Mouse (Mus musculus) intestine, embryonic 15.5 days (tissue): ENCODE data around the gene Gucy2d. TPM values are rescaled to one million over a fixed set of nuclear protein-coding genes. Genes with fewer than 3 reads are reported as not detected.

Source experiments
- ATAC-seq: fragments of 200-750 bp; cut with Nextera tagmentation; 2 replicates; pipeline ENCODE4 v1.8.0; 2017; ENCODE audit warnings: moderate TSS enrichment, moderate library complexity
- H3K27ac ChIP-seq: fragments of 300-500 bp; sonication (generic); 2 replicates; pipeline ENCODE4 v1.5.1; 2015; ENCODE audit warnings: mild to moderate bottlenecking, inconsistent platforms
- H3K27me3 ChIP-seq: fragments of 300-500 bp; sonication (generic); replicated peaks from 2 replicates; pipeline ENCODE4 v1.6.1; 2015; ENCODE audit warnings: inconsistent platforms
- H3K36me3 ChIP-seq: fragments of 300-500 bp; sonication (generic); 2 replicates; pipeline ENCODE4 v1.6.1; 2015; ENCODE audit warnings: inconsistent platforms
- H3K4me1 ChIP-seq: fragments of 300-500 bp; sonication (generic); replicated peaks from 2 replicates; pipeline ENCODE4 v1.6.1; 2015; ENCODE audit warnings: inconsistent platforms
- H3K4me2 ChIP-seq: fragments of 300-500 bp; sonication (generic); replicated peaks from 2 replicates; pipeline ENCODE4 v1.6.1; 2015; ENCODE audit warnings: mild to moderate bottlenecking, inconsistent platforms
- H3K4me3 ChIP-seq: fragments of 300-500 bp; sonication (generic); replicated peaks from 2 replicates; pipeline ENCODE4 v1.5.1; 2015; ENCODE audit warnings: inconsistent platforms
- H3K9ac ChIP-seq: fragments of 300-500 bp; sonication (generic); 2 replicates; pipeline ENCODE4 v1.6.1; 2015; ENCODE audit warnings: inconsistent platforms
- H3K9me3 ChIP-seq: fragments of 300-500 bp; sonication (generic); 2 replicates; pipeline ENCODE4 v1.6.1; 2016; ENCODE audit warnings: inconsistent platforms
- WGBS: fragments of 180-500 bp; shearing (Covaris S2); methylation state at CpG from one replicate; pipeline ENCODE4 v1.1.7; 2015; 5-methylcytosine and 5-hydroxymethylcytosine counted together
- polyA plus RNA-seq: library from polyadenylated mRNA; unstranded; fragments of >200 nt; fragmentation: Nextera tagmentation; extraction: Ambion mirVana; gene quantifications from 2 replicates; pipeline ENCODE4 v1.2.1, GENCODE M21; 2015

The Gucy2d gene
- polyA plus RNA-seq, 1 experiment from 2014 or later, result 0.68 TPM

- no peaks in the 10 kb centered on the region for H3K36me3 ChIP-seq
- H3K27ac ChIP-seq, result no peak overlapping the region
- 67% methylated on average over 9 of the region's 9 CpGs for WGBS
Measured at GRCm38 (mm10) chr7:98449696-98450095, 9.5 kb downstream of the Gucy2d start.

GRCm38 (mm10) chr7:98454397-98455120 lies 14.3 kb downstream of the Gucy2d start:
- Histone ChIP-seq H3K4me3 (no peak overlapping the region), H3K4me1 (no peaks in the 10 kb centered on the region), H3K4me2 (no peak overlapping the region), H3K9ac (no peak overlapping the region), H3K9me3 (no peaks in the 10 kb centered on the region), H3K36me3 (no peaks in the 10 kb centered on the region), H3K27ac (no peak overlapping the region), H3K27me3 (no peaks in the 10 kb centered on the region)
- WGBS, result 73% methylated on average over 10 of the region's 10 CpGs
- no peak for ATAC-seq

More at GRCm38 (mm10) chr7:98449696-98450095, 9.5 kb downstream of the Gucy2d start:
- Histone ChIP-seq H3K27me3 (no peaks in the 10 kb centered on the region), H3K9ac (no peak overlapping the region), H3K4me2 (no peak overlapping the region), H3K4me3 (no peak overlapping the region), H3K9me3 (no peaks in the 10 kb centered on the region), H3K4me1 (no peaks in the 10 kb centered on the region)
- ATAC-seq, result peak; percentile 69

DNA sequence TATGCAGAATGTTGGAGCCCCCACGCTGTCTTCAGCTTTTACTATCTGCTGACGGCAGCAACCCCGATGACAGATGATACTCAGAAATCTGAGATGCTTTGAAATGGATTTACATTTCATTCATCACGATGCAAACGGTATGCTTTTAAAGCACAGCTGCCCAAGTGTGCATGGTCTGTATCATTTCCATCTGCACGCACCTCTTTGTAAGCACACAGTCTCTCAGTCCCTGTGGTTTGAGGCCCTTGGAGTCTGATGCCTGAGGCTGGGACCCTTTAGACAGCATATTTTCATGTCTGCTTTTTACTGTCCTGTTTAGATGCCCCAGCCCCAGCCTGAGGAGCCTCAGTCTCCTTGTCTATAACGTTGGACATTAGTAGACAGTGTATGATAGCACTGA lies 20.1 kb downstream of the Gucy2d start:
- no peaks in the 10 kb centered on the region for H3K9me3 ChIP-seq
- no peak overlapping the region for H3K4me3 ChIP-seq
- no peak overlapping the region for H3K4me2 ChIP-seq
- ATAC-seq, result no peak
- no peaks in the 10 kb centered on the region for H3K36me3 ChIP-seq
- no peaks in the 10 kb centered on the region for H3K4me1 ChIP-seq
- 47% methylated on average over 7 of the region's 7 CpGs for WGBS
- H3K27ac ChIP-seq, result no peak overlapping the region
- no peaks in the 10 kb centered on the region for H3K27me3 ChIP-seq
- no peak overlapping the region for H3K9ac ChIP-seq

DNA sequence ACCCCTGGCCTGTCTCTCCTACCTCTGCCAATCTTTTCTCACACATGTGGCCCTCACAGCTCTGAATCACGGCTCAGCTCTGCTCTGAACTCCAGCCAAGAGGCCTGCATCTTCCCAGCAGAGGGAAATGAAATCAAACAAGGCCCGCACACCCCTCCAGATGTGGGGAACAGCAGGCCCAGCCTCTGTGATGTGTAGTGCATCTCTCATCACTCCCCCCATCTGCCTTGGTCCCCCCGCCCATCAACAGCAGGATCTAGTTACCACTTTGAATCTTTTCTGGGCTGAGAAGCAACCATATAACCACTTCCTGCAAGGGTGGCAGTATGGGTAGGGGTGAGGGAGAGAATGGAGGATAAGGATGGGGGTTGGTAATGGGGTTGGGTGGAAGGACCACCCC lies 28.9 kb downstream of the Gucy2d start:
- ATAC-seq, result no peak
- Histone ChIP-seq H3K27me3 (no peaks in the 10 kb centered on the region), H3K4me1 (no peaks in the 10 kb centered on the region), H3K36me3 (no peaks in the 10 kb centered on the region), H3K9me3 (no peaks in the 10 kb centered on the region), H3K27ac (no peak overlapping the region), H3K4me2 (no peak overlapping the region), H3K4me3 (no peak overlapping the region), H3K9ac (no peak overlapping the region)
- 45% methylated on average over 3 of the region's 3 CpGs for WGBS

DNA sequence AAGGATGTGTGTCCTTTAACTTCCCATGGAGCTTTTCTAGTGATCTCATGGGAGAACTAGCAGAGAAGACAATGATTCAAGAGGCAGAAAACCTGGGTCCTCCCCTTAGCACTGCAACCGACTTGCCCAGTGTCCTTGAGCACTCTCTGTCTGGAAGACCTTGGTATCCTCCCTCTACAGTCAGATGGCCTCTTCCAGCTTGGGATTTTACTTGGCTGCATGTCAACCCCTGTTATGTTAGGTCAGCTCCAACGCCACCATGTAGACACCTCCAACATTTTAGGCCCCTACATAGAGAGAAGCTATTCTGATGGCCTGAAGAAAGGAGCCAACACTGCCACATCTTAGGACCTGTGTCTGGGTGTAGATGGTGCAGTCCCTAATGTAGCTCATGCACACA lies 32.3 kb downstream of the Gucy2d start:
- no peak overlapping the region for H3K4me2 ChIP-seq

GRCm38 (mm10) chr7:98474558-98474957 lies 34.3 kb downstream of the Gucy2d start:
- no peak overlapping the region for H3K4me2 ChIP-seq
- H3K4me3 ChIP-seq, result no peak overlapping the region
- H3K9me3 ChIP-seq, result no peaks in the 10 kb centered on the region
- H3K9ac ChIP-seq, result no peak overlapping the region
- no peak overlapping the region for H3K27ac ChIP-seq
- H3K36me3 ChIP-seq, result no peaks in the 10 kb centered on the region
- 67% methylated on average over 1 of the region's 1 CpGs for WGBS
- no peaks in the 10 kb centered on the region for H3K27me3 ChIP-seq
- no peak for ATAC-seq
- no peaks in the 10 kb centered on the region for H3K4me1 ChIP-seq

More for the DNA sequence above, 32.3 kb downstream of the Gucy2d start:
- H3K9ac ChIP-seq, result no peak overlapping the region
- no peaks in the 10 kb centered on the region for H3K9me3 ChIP-seq
- no peaks in the 10 kb centered on the region for H3K4me1 ChIP-seq
- no peak overlapping the region for H3K27ac ChIP-seq
- ATAC-seq, result no peak
- WGBS, result 81% methylated on average over 2 of the region's 2 CpGs
- H3K36me3 ChIP-seq, result no peaks in the 10 kb centered on the region
- H3K4me3 ChIP-seq, result no peak overlapping the region
- H3K27me3 ChIP-seq, result no peaks in the 10 kb centered on the region

GRCm38 (mm10) chr7:98477153-98477552 lies 36.9 kb downstream of the Gucy2d start:
- no peak for ATAC-seq
- WGBS, result 77% methylated on average over 4 of the region's 4 CpGs
- Histone ChIP-seq H3K27ac (no peak overlapping the region), H3K4me2 (no peak overlapping the region), H3K9me3 (no peaks in the 10 kb centered on the region), H3K9ac (no peak overlapping the region), H3K36me3 (no peaks in the 10 kb centered on the region), H3K4me3 (no peak overlapping the region), H3K27me3 (no peaks in the 10 kb centered on the region), H3K4me1 (peaks cover 2% of the 10 kb centered on the region; the same call in 1 of the 2 replicates)

- no peak for ATAC-seq
- no peaks in the 10 kb centered on the region for H3K27me3 ChIP-seq
- H3K4me1 ChIP-seq, result peaks cover 15% of the 10 kb centered on the region
- H3K36me3 ChIP-seq, result no peaks in the 10 kb centered on the region
- H3K27ac ChIP-seq, result no peak overlapping the region
- no peaks in the 10 kb centered on the region for H3K9me3 ChIP-seq
- H3K9ac ChIP-seq, result no peak overlapping the region
- H3K4me2 ChIP-seq, result no peak overlapping the region
- no peak overlapping the region for H3K4me3 ChIP-seq
- WGBS, result 83% methylated on average over 1 of the region's 1 CpGs
Measured at GRCm38 (mm10) chr7:98480481-98480880, 40.3 kb downstream of the Gucy2d start.

DNA sequence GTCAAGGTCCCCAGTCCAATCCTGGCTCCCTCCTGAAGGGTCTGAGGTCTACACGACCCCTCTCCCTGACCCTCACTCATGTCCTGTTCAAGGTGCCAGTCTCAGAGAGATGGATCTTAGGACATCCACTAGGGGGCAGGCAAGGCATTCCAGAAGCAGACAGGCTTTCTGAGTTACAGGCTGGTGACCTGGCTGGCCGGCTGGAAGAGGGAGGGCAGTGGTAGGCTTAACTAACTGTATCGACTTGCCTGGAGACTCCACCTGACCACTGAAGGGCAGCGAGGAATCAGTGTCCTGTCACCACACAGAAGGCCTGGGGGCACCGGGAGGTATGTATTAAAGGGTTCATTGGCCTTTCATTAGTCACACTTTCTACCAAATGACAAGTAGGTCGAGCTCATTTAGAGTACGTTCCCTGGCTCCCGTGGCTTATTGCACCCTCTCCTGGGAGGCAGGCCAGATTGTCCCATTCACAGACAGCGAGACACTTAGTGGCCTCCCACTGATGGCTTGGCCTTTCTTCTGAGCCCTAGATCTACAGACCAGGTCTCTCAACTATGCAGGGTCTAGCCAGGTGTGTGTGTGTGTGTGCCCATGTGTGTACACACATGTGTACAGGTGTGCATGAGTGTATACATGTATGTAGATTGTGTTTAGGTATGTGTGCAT lies 41.0 kb downstream of the Gucy2d start:
- peak; percentile 68 for ATAC-seq
- Histone ChIP-seq H3K36me3 (no peaks in the 10 kb centered on the region), H3K4me1 (peaks cover 16% of the 10 kb centered on the region), H3K9me3 (no peaks in the 10 kb centered on the region), H3K4me3 (no peak overlapping the region), H3K27ac (no peak overlapping the region), H3K9ac (no peak overlapping the region), H3K4me2 (no peak overlapping the region), H3K27me3 (no peaks in the 10 kb centered on the region)
- 18% methylated on average over 9 of the region's 9 CpGs for WGBS

DNA sequence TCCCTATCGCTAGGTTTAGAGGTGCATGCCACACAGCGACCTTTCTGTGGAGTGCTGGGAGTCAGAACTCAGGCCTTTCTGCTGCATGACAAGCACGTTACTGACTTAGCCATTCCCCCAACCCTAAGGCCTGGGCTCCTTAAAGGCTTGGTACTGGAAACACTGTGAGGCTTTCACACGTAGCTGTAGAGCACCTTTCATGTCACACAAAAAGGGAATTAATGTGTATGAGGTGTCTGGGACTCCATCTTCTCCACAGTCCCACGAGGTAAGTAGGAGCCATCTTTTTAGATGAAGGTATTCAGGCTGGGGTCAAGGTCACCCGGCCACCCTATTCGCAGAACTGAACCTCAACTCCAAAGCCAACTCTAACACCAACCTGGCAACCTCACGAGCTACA lies 41.6 kb downstream of the Gucy2d start:
- WGBS, result 82% methylated on average over 8 of the region's 8 CpGs
- H3K4me3 ChIP-seq, result no peak overlapping the region
- H3K27ac ChIP-seq, result peak overlapping the region; percentile 82; the same call in 1 of the 2 replicates
- H3K9me3 ChIP-seq, result no peaks in the 10 kb centered on the region
- H3K9ac ChIP-seq, result no peak overlapping the region
- H3K27me3 ChIP-seq, result no peaks in the 10 kb centered on the region
- no peak for ATAC-seq
- H3K4me2 ChIP-seq, result no peak overlapping the region
- no peaks in the 10 kb centered on the region for H3K36me3 ChIP-seq
- H3K4me1 ChIP-seq, result peaks cover 23% of the 10 kb centered on the region

- Histone ChIP-seq H3K9ac (no peak overlapping the region), H3K9me3 (no peaks in the 10 kb centered on the region), H3K36me3 (no peaks in the 10 kb centered on the region), H3K4me3 (no peak overlapping the region), H3K27ac (peak overlapping the region; percentile 82), H3K4me1 (peaks cover 23% of the 10 kb centered on the region), H3K4me2 (peak overlapping the region; percentile 17; the same call in 1 of the 2 replicates), H3K27me3 (no peaks in the 10 kb centered on the region)
- 32% methylated on average over 12 of the region's 12 CpGs for WGBS
- ATAC-seq, result peak; percentile 16
Measured at GRCm38 (mm10) chr7:98482551-98483267, 42.5 kb downstream of the Gucy2d start.

DNA sequence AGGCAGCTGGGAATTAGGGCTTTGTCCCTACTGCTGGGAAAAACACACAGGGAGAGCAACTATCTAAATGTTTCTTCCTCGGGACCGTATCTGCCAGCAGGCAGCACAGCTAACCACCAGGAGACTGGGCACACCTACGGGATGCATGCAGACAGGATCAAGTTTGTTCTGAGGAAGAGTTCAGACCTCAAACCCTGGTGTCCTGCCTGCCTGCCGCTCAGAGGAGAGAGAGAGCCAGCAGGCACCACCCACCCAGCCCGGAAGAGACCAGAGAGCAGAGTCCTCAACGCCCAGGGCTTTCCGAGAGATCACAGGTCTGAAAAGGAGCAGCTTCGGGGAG lies 43.0 kb downstream of the Gucy2d start:
- Histone ChIP-seq H3K27me3 (no peaks in the 10 kb centered on the region), H3K9ac (no peak overlapping the region), H3K4me2 (peak overlapping the region; percentile 17; the same call in 1 of the 2 replicates), H3K9me3 (no peaks in the 10 kb centered on the region), H3K4me3 (no peak overlapping the region), H3K27ac (peak overlapping the region; percentile 82), H3K4me1 (peaks cover 23% of the 10 kb centered on the region), H3K36me3 (no peaks in the 10 kb centered on the region)
- 26% methylated on average over 8 of the region's 8 CpGs for WGBS
- ATAC-seq, result no peak
